Mouse (Mus musculus) c-Kit-positive CD71-negative TER-119-negative erythroid progenitor cells, embryonic 14.5 days (primary cell): ENCODE measurements around the gene Flvcr2.

Source experiments
- DNase-seq: peaks from one replicate; pipeline ENCODE4 v3.0.0-alpha.2; 2013; ENCODE audit warnings: low read depth

Flvcr2 gene

DNA sequence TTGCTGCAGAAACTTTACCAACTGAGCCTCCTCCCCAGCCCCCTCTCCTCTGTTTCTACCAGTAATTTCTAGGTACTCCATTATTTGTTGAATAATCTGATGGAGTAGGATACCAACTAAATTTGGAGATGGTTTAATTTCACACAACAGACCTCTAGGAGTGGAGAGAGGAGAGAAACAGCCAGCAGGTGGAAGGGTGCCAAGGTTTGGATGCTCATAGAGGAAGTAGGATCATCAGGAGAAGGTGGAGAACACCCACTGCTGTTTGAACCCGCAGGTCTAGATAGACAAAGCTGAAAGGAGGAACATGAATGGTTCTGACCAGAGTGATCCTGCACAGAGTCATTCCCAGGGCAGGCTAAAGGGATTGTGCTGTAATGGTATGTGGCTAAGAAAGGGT, 49.2 kb downstream of the Flvcr2 start:
- no peak for DNase-seq

DNA sequence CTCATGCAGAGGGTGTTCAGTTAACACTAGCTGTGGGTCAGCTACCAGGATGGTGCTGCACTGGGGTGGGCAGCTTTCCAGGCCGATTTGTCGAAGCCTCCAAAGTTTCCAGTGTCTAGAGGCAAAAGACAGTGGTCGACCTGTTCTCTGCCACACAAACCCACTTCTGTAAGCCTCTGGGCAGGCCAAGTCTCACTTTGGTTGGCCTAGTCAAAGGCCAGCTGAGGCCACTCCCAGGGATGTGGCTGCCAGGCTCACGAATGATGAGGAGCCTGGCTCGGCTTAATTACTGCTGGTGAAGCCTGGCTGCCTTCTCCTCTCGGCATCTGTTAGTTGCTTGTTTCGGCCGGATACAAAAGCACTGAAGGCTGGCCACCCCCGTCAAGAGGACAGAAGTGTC, 53.7 kb downstream of the Flvcr2 start:
- DNase-seq: no peak

DNA sequence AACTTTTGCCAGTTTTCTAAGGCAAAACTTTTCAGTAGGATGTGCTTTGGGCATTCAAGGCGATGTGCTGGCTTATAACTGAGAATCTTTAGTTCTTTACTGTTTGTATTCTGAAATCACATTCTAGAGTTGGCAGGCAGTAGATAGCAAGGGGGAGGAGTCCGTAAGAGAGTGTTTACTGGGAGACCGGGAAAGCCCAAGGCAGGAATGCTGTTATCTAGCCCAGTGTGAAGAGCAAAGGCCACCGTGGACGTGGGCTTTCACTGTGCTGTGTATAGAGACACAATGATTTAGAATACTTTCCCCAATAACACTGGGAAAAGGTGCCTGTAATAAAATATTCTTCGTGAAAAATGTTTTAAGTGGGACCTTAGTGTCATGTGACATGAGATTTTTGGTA, 63.4 kb downstream of the Flvcr2 start:
- no peak for DNase-seq

DNA sequence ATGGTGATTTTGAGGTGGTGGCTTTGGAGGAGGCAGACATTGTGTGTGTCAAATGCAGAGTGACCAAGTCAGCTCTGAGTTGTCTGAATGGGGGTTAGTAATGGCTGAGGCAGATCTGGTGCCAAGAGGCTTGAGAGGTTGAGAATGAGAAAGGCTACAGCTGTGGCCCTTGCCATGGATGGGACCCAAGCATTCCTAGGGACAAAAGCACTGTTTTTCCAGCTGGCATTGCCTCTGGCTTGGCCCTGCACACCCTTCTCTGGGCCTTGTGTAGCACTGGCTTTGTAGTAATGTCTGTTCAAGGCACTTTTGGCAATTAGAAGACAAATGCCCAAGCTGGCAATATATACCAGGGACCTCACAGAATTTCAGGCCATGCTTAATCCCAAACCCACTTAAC, 64.6 kb downstream of the Flvcr2 start:
- DNase-seq: no peak

DNA sequence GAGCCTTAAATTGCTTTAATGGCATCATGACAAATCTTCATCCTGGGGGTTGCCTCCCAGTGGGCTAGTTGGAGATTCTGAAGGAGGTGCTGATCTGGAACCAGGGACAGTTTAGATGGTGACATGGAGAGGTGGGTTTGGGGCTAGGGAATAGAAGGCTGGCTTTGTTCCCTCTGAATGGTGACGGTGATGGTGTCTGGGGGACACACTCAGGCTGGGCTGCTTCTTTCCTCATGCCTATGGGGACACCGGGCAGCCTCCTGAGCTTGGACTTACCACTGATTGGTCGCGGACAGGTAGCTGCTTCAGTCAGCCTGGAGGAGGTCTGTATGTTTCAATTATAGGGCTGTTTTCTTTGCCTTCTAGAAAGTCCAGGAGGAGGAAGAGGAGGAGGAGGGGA, 65.3 kb downstream of the Flvcr2 start:
- DNase-seq: no peak

DNA sequence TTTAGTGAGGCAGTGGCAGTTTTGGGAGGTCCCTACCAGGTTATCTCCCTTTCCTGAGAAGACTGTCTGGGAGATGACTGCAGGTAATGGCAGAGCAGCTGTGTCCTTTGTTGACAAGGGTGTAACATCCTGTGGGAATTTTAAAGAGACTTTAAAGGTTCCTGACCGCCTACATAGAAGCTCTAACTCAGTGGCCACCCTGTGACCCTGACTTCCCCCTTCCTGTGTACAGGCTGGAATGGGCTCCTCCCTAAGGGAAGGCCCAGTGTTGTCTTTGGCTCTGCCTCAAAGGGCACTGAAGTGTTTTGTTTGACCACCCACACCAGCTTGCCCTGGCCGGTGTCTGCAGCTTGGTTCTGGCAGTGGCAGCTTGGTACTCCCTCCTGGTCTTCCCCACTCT, 67.3 kb downstream of the Flvcr2 start:
- DNase-seq: no peak

DNA sequence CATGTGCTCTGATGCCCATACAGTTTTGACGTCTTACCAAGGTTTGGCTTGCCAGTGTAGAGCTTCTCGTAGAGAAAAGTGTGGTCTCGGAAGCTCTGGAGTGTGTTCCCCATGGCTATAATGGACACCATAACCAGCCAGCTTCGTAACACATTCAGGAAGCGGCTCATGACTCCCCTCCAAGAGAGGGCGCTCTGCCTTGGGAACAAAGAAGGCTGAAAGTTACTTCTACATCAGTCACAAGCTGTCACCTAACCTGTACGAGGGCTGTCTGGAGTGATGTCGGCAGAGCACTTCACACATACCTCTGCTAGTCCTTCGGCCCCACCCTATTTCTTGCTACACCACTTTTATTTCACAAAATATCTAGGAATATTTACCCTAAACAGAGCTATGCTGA, 75.7 kb downstream of the Flvcr2 start:
- no peak for DNase-seq

DNA sequence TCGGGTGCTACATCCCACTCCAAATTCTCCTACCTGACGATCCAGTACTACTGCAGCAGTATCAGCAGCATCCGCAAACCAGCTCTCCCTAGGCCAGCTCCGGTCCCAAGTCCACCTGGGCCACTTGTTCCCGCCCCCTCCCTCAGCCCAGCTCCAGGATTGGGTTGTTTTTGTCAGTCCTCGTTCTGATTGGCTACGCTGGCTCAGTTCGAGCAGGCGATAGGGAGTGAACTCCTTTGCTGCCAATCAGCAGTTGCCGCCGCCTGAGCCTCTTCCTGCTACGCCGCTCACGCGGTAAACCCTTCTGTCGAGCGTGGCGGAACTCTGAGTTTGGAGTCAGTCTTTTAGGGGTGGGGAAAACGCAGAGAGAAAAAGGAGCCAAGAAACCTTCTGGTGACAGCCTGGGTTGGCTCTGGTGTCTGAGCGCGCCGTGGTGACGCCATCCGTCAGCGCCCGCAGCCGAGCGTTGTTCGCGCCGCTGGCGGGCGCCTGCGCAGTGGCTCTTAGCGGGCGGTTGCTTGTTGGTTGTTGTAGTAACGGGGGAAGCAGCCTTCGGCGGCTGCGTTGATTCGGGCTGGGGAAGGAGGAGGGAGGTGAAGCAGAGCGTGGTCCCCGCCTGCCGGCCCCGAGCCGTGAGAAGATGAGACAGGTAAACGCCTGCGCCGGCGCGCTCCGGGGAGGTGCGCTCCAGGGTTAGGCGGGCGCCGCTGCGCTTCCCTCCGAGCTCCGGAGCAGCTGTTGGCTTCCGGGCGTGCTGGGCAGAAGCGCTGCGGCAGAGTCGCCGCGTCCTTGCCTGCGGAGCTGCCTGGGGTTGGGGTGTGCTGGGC, 78.3 kb downstream of the Flvcr2 start, which contains the start of the genes Erg28 and Ttll5:
TSS of gene Erg28 (minus strand) at position 113 of the 827 bp plus-strand sequence.
TSS of gene Ttll5 (plus strand) at position 222 of the 827 bp plus-strand sequence.
- DNase-seq: peak; percentile 88

DNA sequence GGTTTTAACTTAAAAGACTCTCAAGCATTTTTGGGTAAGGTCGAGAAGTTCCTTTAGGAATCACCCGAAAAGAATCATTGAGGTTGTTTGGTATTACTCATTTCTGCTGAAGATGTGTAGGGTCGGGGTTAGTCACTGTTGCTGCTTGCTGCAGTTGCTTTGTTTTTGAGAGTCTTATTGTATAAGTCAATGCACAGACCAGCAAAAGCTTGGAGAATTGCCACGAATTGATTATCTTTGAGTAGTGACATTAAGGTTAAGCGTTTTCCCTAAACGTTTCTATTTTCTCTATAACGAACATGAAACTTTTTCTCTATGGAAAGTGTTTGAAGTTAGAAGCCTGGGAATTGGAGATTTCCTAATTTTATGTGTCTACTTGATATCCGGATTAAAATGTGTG, 79.0 kb downstream of the Flvcr2 start:
- DNase-seq: no peak

DNA sequence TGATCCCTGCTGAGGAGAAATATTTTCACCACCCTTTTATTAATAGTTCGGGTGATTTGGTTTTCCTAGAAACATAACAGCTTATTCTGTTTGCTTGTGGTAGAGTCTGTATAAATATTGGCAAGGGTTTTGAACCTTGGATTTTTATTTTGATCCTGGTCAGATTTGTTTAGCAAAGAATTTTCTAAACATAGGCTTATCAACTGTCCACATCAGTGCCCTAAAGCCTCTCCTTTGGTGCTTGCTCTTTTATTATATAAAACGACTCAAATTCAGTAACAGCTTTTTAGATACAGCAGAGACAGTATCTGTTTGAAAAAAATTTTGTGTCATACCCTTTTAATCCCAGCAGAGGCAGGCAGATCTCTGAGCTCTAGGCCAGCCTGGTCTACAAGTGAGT, 79.5 kb downstream of the Flvcr2 start:
- DNase-seq: no peak

DNA sequence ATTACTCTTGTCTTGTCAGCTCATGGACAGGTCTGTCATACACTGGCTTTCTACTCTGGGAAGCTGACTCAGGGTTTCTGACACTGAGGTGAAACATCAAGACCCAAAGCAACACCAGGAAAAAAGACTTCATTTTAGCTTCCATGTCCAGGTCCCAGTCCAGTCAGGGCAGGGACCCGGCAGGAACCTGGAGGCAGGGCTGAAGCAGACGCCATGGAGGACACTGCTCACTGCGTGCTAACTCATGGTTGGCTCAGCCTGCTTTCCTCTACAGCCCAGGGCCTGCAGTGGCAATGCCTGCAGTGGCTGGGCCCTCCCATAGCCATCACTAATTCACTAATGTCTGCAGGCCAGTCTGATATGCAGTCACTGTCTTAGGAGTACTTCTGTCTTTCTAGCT, 82.5 kb downstream of the Flvcr2 start:
- no peak for DNase-seq

DNA sequence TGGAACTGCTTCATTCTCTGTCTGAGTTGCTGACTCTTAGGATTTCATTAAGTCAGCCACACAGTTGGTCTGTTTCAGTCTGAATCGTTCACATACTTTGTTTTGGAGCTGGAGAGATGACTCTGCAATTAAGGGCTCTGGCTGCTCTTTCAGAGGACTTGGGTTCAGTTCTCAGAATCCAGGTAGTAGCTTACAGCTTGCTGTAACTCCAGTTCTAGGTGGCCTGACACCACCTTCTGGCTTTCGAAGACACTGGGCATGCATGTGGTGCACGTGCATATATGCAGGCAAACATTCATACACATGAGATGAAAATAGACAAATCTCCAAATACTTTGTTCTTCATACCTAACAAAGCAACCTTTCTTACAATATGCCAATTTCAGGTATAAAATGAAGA, 83.5 kb downstream of the Flvcr2 start:
- no peak for DNase-seq

DNA sequence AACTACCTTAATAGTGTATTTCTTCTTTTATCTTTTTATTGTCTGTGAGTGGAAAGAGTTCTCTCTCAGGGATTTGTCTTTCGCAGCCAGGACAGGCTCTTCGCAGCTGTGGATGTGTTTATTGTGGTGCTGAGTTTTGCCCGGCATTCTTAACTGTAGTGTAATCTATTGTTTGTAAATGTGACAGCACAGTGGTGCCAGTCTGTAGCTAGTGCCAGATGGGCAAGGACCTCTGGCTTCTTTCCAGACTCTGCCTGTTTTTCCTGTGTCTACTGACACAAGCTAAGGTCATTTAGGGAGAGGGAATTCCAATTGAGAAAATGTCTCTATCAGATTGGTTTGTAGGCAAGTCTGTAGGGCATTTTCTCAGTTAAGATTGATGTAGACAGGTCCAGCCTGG, 84.4 kb downstream of the Flvcr2 start:
- DNase-seq: no peak

DNA sequence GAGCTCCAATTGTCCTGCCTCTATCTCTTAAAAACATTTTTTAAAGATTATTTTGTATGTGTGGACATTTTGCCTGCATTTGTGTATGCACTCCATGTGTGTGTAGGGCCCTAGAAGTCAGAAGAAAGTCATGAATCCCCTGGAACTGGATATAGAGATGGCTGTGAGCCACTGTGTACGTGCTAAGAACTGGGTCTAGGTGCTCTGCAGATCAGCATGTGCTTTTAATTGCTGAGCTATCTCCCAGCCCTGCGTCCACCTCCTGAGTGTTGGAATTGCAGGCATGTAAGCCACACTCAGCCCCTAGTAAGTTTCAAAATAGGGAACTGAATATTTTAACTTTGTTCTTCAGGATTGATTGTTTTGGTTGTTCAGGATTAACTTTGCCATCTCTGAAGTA, 88.2 kb downstream of the Flvcr2 start:
- DNase-seq: no peak

DNA sequence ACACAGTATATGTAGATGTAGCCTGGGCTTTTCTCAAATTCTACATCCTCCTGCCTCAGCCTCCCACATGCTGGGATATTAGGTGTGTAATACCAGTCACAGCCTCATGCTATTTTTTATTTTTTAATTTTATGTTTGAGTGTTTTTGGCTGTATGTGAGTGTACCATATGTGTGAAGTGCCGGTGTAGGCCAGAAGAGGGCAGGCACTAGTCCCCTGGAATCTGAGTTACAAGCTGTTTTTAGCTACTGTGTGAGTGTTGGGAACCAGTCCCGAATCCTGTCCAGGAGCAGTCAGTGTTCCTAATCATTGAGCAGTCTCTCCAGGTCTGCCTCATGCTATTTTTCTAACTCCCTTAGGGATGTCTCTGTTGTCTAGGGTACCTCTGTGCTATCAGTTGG, 91.4 kb downstream of the Flvcr2 start:
- no peak for DNase-seq

DNA sequence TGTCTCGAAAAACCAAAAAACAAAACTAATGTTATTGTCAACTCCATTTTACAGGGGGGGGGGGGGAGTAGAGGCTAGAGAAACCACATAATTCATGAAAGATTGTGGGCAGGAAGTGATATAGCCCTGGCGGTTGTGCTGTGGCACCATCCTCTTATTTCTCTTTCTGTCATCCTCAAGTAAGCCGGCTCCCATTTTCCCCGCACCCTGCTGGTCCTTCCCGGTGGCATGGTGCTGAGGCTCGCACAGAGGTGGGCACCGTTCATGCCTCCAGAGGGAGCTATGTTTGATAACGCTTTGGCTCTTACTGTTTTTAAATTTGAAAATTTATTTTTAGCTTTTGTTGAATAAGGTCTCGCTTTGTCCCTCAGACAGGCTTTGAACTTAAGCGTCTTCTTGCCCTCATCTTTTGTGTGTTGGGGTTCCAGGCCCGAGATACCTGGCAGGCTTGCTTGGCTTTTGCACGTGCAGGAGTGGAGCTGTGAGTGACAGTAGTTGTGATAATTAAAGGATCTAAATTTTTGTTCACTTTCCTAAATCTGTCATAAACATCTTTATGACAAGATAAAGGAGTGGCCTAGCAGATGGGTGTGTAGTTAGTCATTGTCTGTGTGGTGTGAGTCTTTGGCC, 93.1 kb downstream of the Flvcr2 start:
- no peak for DNase-seq

DNA sequence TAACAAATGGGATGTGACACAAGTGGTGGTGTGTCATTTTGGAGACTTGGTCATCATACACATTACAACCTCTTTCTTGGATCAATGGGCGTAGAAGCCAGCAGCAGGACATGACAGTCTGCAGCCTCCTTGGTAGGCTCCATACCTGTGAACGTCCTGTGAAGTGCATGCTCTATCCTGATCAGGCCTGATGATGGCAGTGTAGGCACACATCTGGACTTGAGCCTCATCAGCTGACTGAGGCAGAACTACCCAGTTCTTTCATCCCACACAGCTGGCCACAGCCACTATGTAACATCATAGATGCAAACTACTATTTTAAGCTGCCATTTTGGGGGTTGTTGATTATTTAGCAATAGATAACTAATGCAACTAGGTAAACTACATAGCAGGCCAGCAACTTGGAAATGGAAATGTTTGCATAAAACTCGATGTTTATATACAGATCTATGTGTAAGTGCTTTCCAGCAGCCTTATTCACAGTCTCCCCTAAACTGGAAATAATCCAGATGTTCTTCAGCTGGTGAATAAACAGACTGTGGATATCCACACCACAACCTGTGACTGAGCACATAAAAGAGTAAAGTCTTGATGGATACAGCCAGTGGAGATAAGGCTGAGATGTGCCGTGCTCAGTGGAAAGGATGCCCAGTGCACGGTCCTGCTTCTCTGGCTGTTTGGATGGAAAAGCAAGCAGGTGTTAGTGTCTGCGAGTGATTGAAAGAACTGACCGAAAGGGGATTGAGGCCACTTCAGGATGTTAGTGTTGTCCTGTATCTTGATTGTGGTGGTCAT, 102.0 kb downstream of the Flvcr2 start:
- no peak for DNase-seq

DNA sequence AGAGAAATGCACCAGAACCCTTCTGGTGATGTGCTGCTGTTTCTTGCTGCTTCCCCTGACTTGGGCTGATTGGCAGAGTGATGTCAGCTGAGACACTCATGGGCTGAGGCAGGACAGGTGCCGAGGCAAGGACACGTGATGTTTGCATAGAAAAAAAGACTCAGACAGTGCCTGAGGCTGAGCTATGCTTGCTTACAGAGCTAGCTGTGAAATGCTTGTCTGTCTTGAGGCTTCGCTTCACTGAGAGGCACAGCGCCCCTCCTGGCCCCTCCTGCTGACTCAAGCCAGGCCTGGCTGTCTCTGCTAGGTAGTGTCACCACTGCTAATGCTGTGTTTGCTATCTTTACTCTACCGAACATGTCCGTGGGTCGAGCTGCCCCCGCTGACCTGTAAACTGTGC, 104.3 kb downstream of the Flvcr2 start:
- DNase-seq: no peak

DNA sequence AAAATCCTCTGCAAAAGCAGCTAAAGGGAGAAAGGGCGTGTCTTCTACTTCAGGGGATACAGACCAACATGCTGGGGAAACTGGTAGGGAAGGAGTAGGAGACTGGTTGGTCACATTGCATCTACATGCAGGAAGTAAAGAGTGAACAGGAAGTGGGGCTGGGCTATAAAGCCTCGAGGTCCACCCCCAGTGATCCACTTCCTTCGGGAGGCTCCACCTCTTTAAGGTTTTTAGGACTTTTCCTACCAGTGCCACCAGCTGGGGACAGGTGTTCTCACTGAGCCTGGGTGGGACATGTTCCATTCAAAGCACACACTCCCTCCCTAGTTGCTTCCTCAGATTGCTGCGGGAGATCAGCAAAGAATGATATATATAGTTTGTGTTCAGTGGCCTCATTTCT, 107.5 kb downstream of the Flvcr2 start:
- no peak for DNase-seq

DNA sequence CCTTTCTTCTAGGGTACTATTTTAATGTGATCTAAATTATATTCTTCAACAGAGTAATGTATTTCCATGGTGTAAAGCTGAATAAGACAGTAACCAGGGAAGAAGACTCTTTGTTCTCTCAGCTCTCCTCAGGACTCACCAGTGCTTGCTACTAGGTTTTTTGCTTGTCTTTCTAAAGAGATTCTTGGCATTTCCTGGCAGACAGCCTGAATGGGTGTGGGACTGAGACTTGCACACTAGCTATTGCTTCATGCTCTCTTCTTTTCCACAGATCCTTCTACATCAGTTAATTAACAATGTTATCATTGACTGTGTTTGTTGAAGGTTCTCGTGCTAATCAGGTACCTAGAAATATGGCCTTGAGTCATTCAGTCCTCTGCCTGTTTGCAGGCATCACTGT, 107.9 kb downstream of the Flvcr2 start:
- DNase-seq: no peak

DNA sequence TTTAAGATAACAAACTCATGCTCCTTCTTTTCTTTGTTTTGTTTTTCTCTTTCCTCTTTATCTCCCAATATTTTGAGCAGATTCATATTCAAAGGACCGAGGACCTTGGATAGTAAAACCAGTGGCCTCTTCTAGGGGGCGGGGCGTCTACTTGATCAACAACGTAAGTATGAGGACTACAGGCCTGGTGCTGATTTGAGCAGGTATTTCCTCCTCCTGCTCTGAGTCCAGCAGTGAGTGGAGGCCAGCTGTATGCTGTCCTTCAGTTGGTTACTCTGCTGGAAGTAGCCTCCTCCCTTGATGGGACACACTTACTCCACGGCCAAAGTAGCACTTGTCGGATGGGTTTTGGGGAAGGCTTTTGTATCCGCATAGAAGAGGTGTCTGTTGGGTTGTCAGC, 111.0 kb downstream of the Flvcr2 start:
- DNase-seq: no peak

DNA sequence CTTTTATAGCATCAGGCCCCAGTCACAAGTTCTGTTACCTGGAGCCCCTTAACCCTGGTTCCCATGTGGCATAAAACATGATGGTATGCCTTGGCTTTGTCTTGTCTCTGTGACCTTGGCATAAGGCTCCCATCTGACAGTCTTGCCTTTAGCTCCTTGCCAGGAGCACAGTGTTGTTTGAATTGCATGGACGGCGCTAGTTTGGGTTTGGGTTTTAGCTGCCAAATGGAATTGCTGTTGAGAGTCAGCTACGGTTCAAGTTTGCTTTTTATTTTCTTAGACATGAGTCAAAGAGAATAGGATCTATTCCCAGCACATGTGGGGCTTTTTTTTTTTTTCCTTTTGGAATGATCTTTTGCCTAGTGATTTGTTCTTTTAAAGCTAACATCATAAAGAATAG, 112.8 kb downstream of the Flvcr2 start:
- no peak for DNase-seq
